Mouse (Mus musculus) lung, adult 2 months (tissue): Measurements from ENCODE around the gene Mroh2a.

Source experiments
- CTCF ChIP-seq: fragments of 200-500 bp; IDR thresholded peaks from 2 replicates; pipeline ENCODE4 v1.5.1; 2011; ENCODE audit warnings: mild to moderate bottlenecking, low read length, control low read depth; ENCODE audit not compliant: insufficient read depth
- POLR2A ChIP-seq: fragments of 200-500 bp; IDR thresholded peaks from 2 replicates; pipeline ENCODE4 v1.6.1; 2011; ENCODE audit warnings: low read depth, mild to moderate bottlenecking, control low read depth, low read length, borderline replicate concordance; ENCODE audit errors: extremely low read depth

DNA sequence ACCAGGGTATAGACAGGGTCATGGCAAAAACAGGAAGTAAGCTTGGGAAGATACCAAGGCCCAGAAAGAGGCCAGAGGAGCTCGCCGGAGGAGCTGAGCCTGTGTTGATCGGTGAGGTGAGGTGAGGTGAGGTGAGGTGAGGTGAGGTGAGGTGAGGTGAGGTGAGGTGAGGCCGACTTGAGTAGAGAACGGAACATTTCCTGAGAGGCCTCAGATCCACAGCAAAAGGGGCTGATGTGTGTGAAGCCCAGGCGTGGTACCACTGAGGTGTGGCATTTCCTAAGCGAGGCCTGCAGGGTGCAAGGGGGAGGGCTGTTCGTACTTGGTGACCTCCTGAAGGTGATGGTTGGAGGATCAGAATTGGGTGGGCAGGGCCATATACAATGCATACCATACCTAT is 26.3 kb downstream of the Mroh2a start:
- TF ChIP-seq CTCF = no peak
- no peak for TF ChIP-seq POLR2A
